Mouse (Mus musculus): ENCODE measurements at regions not wholly inside any gene's neighbourhood (a gene's known extent, or its start where the extent isn't known, plus 50 kb on each side); places are given as distances from the start of the nearest gene placed in this dataset.

- in situ Hi-C loops (cut with MboI, MseI) = no loop called here
These were observed 53.2 kb upstream of the Lef1 start for GRCm38 (mm10) chr3:131056893-131057660.

- in situ Hi-C loops (cut with MboI, MseI) = no loop called here
These were observed 55.9 kb upstream of the Lef1 start for GRCm38 (mm10) chr3:131054241-131054972.

- in situ Hi-C loops (cut with MboI, MseI) = no loop called here
These were observed 62.6 kb upstream of the Lef1 start for GRCm38 (mm10) chr3:131047716-131048115.

- in situ Hi-C loops (cut with MboI, MseI) = no loop called here
These were observed 63.9 kb upstream of the Lef1 start for GRCm38 (mm10) chr3:131046412-131046811.

GRCm38 (mm10) chr3:131040214-131040825, 70.0 kb upstream of the Lef1 start:
- in situ Hi-C loops (cut with MboI, MseI) = loop anchor here in 1 of 2 experiments (5.0 kb wide), 1 partner anchor 53 kb away; no protein-coding TSS in a partner anchor

GRCm38 (mm10) chr3:131037095-131037494, 73.2 kb upstream of the Lef1 start:
- in situ Hi-C loops (cut with MboI, MseI) = no loop called here

GRCm38 (mm10) chr3:131034774-131035173, 75.5 kb upstream of the Lef1 start:
- in situ Hi-C loops (cut with MboI, MseI) = loop anchor here in 1 of 2 experiments (5.0 kb wide), 1 partner anchor 53 kb away; no protein-coding TSS in a partner anchor

- in situ Hi-C loops (cut with MboI, MseI) = no loop called here
These were observed 83.9 kb upstream of the Lef1 start for GRCm38 (mm10) chr3:131026336-131026735.

GRCm38 (mm10) chr3:131019163-131019956, 90.9 kb upstream of the Lef1 start:
- in situ Hi-C loops (cut with MboI, MseI) = no loop called here

- in situ Hi-C loops (cut with MboI, MseI) = no loop called here
These were observed 92.4 kb upstream of the Lef1 start for GRCm38 (mm10) chr3:131017899-131018298.

- in situ Hi-C loops (cut with MboI, MseI) = no loop called here
These were observed 94.2 kb upstream of the Lef1 start for GRCm38 (mm10) chr3:131016104-131016503.

GRCm38 (mm10) chr3:131014092-131014716, 96.1 kb upstream of the Lef1 start:
- in situ Hi-C loops (cut with MboI, MseI) = loop anchor here in 1 of 2 experiments (5.0 kb wide), 1 partner anchor 73 kb away; no protein-coding TSS in a partner anchor

GRCm38 (mm10) chr3:131000701-131001100, 109.6 kb upstream of the Lef1 start:
- in situ Hi-C loops (cut with MboI, MseI) = loop anchor here in 1 of 2 experiments (10.0 kb wide), 1 partner anchor 1524 kb away; no protein-coding TSS in a partner anchor

- in situ Hi-C loops (cut with MboI, MseI) = loop anchor here in 1 of 2 experiments (10.0 kb wide), 1 partner anchor 1525 kb away; no protein-coding TSS in a partner anchor
These were observed 110.0 kb upstream of the Lef1 start for GRCm38 (mm10) chr3:131000252-131000651.

- in situ Hi-C loops (cut with MboI, MseI) = loop anchor here in 1 of 2 experiments (10.0 kb wide), 1 partner anchor 1525 kb away; no protein-coding TSS in a partner anchor
These were observed 110.5 kb upstream of the Lef1 start for GRCm38 (mm10) chr3:130999818-131000217.

GRCm38 (mm10) chr3:130998433-130998832, 111.8 kb upstream of the Lef1 start:
- in situ Hi-C loops (cut with MboI, MseI) = no loop called here

- in situ Hi-C loops (cut with MboI, MseI) = no loop called here
These were observed 113.5 kb upstream of the Lef1 start for GRCm38 (mm10) chr3:130996786-130997185.

- in situ Hi-C loops (cut with MboI, MseI) = no loop called here
These were observed 118.3 kb upstream of the Lef1 start for GRCm38 (mm10) chr3:130991971-130992370.

GRCm38 (mm10) chr3:130986708-130987107, 123.6 kb upstream of the Lef1 start:
- in situ Hi-C loops (cut with MboI, MseI) = loop anchor here in 1 of 2 experiments (5.0 kb wide), 1 partner anchor 56 kb away; no protein-coding TSS in a partner anchor

GRCm38 (mm10) chr3:130986101-130986500, 124.2 kb upstream of the Lef1 start:
- in situ Hi-C loops (cut with MboI, MseI) = loop anchor here in 1 of 2 experiments (5.0 kb wide), 1 partner anchor 56 kb away; no protein-coding TSS in a partner anchor

Data from T-helper 17 cell (primary cell).